Mouse (Mus musculus) heart, adult 2 months (tissue): ENCODE measurements around the gene Slc2a8.
"Not testable (repeated sequence)": the region's sequence is repeated elsewhere in the genome, so short reads cannot be mapped to it uniquely, and the experiment has no call there.

ENCODE experiments used
- CTCF ChIP-seq: fragments of 200-600 bp; IDR thresholded peaks from 2 replicates; pipeline ENCODE4 v1.8.1; 2022; ENCODE audit warnings: antibody characterized with exemption, mild to moderate bottlenecking, moderate library complexity
- EP300 ChIP-seq: fragments of 200-500 bp; IDR thresholded peaks from 2 replicates; pipeline ENCODE4 v1.6.1; 2011; ENCODE audit warnings: low read depth, low read length, control low read depth; ENCODE audit not compliant: insufficient read depth
- POLR2A ChIP-seq: fragments of 200-500 bp; IDR thresholded peaks from 2 replicates; pipeline ENCODE4 v1.6.1; 2011; ENCODE audit warnings: mild to moderate bottlenecking, low read depth, low read length, control low read depth; ENCODE audit not compliant: insufficient read depth

GRCm38 (mm10) chr2:33009055-33009454 lies 27.2 kb upstream of the Slc2a8 start:
- TF ChIP-seq CTCF: peak; percentile 62
- TF ChIP-seq POLR2A, EP300: not testable (repeated sequence)
